Mouse (Mus musculus) gonadal fat pad, adult 2 months (tissue): ENCODE data around the gene Atg7. TPM values are rescaled to one million over a fixed set of nuclear protein-coding genes. Genes with fewer than 3 reads are reported as not detected.
"Not testable (repeated sequence)": the region's sequence is repeated elsewhere in the genome, so short reads cannot be mapped to it uniquely, and the experiment has no call there.

Source experiments
- DNase-seq: peaks from one replicate; pipeline ENCODE4 v3.0.0-alpha.2; 2012; ENCODE audit warnings: low read depth
- polyA plus RNA-seq: library from polyadenylated mRNA; depleted of rRNA; stranded (reverse); fragments of >200 nt; gene quantifications from 2 replicates; pipeline ENCODE4 v1.2.3, GENCODE M21; 2012

Atg7 gene
- polyA plus RNA-seq, 1 experiment: 34.9 TPM

GRCm38 (mm10) chr6:114878841-114879520 is 236.1 kb downstream of the Atg7 start:
- DNase-seq: no peak

GRCm38 (mm10) chr6:114880798-114881197 is 237.9 kb downstream of the Atg7 start:
- DNase-seq: no peak

- no peak for DNase-seq
These were observed 239.3 kb downstream of the Atg7 start for GRCm38 (mm10) chr6:114882212-114882611.

- no peak for DNase-seq
These were observed 239.8 kb downstream of the Atg7 start for GRCm38 (mm10) chr6:114882675-114883074.

- no peak for DNase-seq
These were observed 240.4 kb downstream of the Atg7 start for GRCm38 (mm10) chr6:114883261-114883740.

GRCm38 (mm10) chr6:114885129-114885528 is 242.2 kb downstream of the Atg7 start:
- DNase-seq: no peak

GRCm38 (mm10) chr6:114886012-114886411 is 243.1 kb downstream of the Atg7 start:
- DNase-seq: no peak

GRCm38 (mm10) chr6:114886504-114887361 is 243.8 kb downstream of the Atg7 start:
- no peak for DNase-seq

GRCm38 (mm10) chr6:114888922-114889321 is 246.0 kb downstream of the Atg7 start:
- DNase-seq: no peak

GRCm38 (mm10) chr6:114889971-114890370 is 247.1 kb downstream of the Atg7 start:
- DNase-seq: not testable (repeated sequence)

- no peak for DNase-seq
These were observed 247.7 kb downstream of the Atg7 start for GRCm38 (mm10) chr6:114890411-114891115.

GRCm38 (mm10) chr6:114891272-114891671 is 248.4 kb downstream of the Atg7 start:
- no peak for DNase-seq

GRCm38 (mm10) chr6:114891771-114892170 is 248.9 kb downstream of the Atg7 start:
- no peak for DNase-seq

- DNase-seq: no peak
These were observed 249.5 kb downstream of the Atg7 start for GRCm38 (mm10) chr6:114892363-114892762.

GRCm38 (mm10) chr6:114893427-114894209 is 250.7 kb downstream of the Atg7 start:
- DNase-seq: no peak

- DNase-seq: no peak
These were observed 251.7 kb downstream of the Atg7 start for GRCm38 (mm10) chr6:114894548-114895106.

GRCm38 (mm10) chr6:114895191-114895590 is 252.3 kb downstream of the Atg7 start:
- no peak for DNase-seq

- no peak for DNase-seq
These were observed 253.4 kb downstream of the Atg7 start for GRCm38 (mm10) chr6:114896281-114896680.

GRCm38 (mm10) chr6:114898949-114899348 is 256.1 kb downstream of the Atg7 start:
- DNase-seq: no peak

- no peak for DNase-seq
These were observed 256.8 kb downstream of the Atg7 start for GRCm38 (mm10) chr6:114899652-114900051.

GRCm38 (mm10) chr6:114900194-114900593 is 257.3 kb downstream of the Atg7 start:
- DNase-seq: no peak
